14 mouse cellular contexts compared by ENCODE assay signal in genomic region chr17:34700671-34701071, GRCm38 (mm10). TPM values are rescaled to one million over a fixed set of nuclear protein-coding genes. Genes with fewer than 3 reads are reported as not detected.
DNase-seq lines count a peak whose midpoint lies in the region; ATAC-seq lines count a peak whose summit lies in the region.
"Had no signal": no experiment of that assay in that cellular context is flagged by ENCODE, and none has a peak within 500 bp of the region (broad histone marks: within the 10 kb centered on the region; RNA-seq: fewer than 3 reads in every experiment).

No protein-coding gene starts in this region.

- DNase-seq in forebrain, embryonic 10.5 days (ENCODE audit: extremely low spot score, low spot score), result no peak
- DNase-seq in hindbrain, embryonic 14.5 days (ENCODE audit: low spot score), result no peak
- peak; percentile 48 for DNase-seq in right cerebral cortex, postnatal 25 days
- DNase-seq in urinary bladder, adult 18-20 months (ENCODE audit: low spot score in 2 of 2), result no peak
- no peak for DNase-seq in thymus, postnatal 14 days
- DNase-seq: adrenal gland, postnatal 10 days; cerebellum, adult 18-20 months; kidney, postnatal 4 days had no signal

- H3K9me3 ChIP-seq in forebrain, embryonic 15.5 days, result no peaks in the 10 kb centered on the region
- H3K9me3 ChIP-seq in forebrain, embryonic 10.5 days, result no peaks in the 10 kb centered on the region
- no peaks in the 10 kb centered on the region for H3K9me3 ChIP-seq in midbrain, embryonic 13.5 days
- no peaks in the 10 kb centered on the region for H3K9me3 ChIP-seq in midbrain, embryonic 15.5 days
- no peaks in the 10 kb centered on the region for H3K9me3 ChIP-seq in hindbrain, embryonic 14.5 days (ENCODE audit: control insufficient read depth, low read length)
- H3K9me3 ChIP-seq: neural tube, embryonic 15.5 days had no signal

- 63% methylated on average over 2 of the region's 2 CpGs for WGBS in forebrain, embryonic 15.5 days
- WGBS in forebrain, embryonic 10.5 days, result 85% methylated on average over 2 of the region's 2 CpGs
- 70% methylated on average over 2 of the region's 2 CpGs for WGBS in midbrain, embryonic 13.5 days
- WGBS in midbrain, embryonic 15.5 days, result 61% methylated on average over 2 of the region's 2 CpGs
- WGBS in hindbrain, embryonic 14.5 days, result 65% methylated on average over 2 of the region's 2 CpGs

- H3K36me3 ChIP-seq in forebrain, embryonic 15.5 days, result no peaks in the 10 kb centered on the region
- no peaks in the 10 kb centered on the region for H3K36me3 ChIP-seq in forebrain, embryonic 10.5 days (replicated peaks)
- H3K36me3 ChIP-seq in midbrain, embryonic 13.5 days, result no peaks in the 10 kb centered on the region
- no peaks in the 10 kb centered on the region for H3K36me3 ChIP-seq in midbrain, embryonic 15.5 days (replicated peaks)
- no peaks in the 10 kb centered on the region for H3K36me3 ChIP-seq in hindbrain, embryonic 14.5 days (replicated peaks; ENCODE audit: control insufficient read depth, insufficient read depth)
- H3K36me3 ChIP-seq: neural tube, embryonic 15.5 days had no signal

- peak overlapping the region; percentile 93 for H3K27ac ChIP-seq in forebrain, embryonic 15.5 days (replicated peaks)
- H3K27ac ChIP-seq in forebrain, embryonic 10.5 days, result no peak overlapping the region
- H3K27ac ChIP-seq in midbrain, embryonic 13.5 days, result 0 out of 2 replicates have a peak overlapping the region, but pooled peaks have one; percentile 56
- H3K27ac ChIP-seq in midbrain, embryonic 15.5 days, result no peak overlapping the region; the same call in 1 of the 2 replicates
- H3K27ac ChIP-seq in hindbrain, embryonic 14.5 days, result peak overlapping the region; percentile 65
- H3K27ac ChIP-seq: liver, embryonic 14.5 days had no signal

- H3K27me3 ChIP-seq in forebrain, embryonic 15.5 days, result no peaks in the 10 kb centered on the region
- H3K27me3 ChIP-seq in forebrain, embryonic 10.5 days (ENCODE audit: poor library complexity, severe bottlenecking), result no peaks in the 10 kb centered on the region
- no peaks in the 10 kb centered on the region for H3K27me3 ChIP-seq in midbrain, embryonic 13.5 days
- H3K27me3 ChIP-seq in midbrain, embryonic 15.5 days (replicated peaks), result no peaks in the 10 kb centered on the region
- no peaks in the 10 kb centered on the region for H3K27me3 ChIP-seq in hindbrain, embryonic 14.5 days (ENCODE audit: control insufficient read depth, insufficient read depth, low read length)
- H3K27me3 ChIP-seq: neural tube, embryonic 15.5 days had no signal

- no peak overlapping the region for H3K4me2 ChIP-seq in forebrain, embryonic 15.5 days (replicated peaks)
- no peak overlapping the region for H3K4me2 ChIP-seq in midbrain, embryonic 13.5 days (replicated peaks)
- H3K4me2 ChIP-seq in midbrain, embryonic 15.5 days, result no peak overlapping the region
- no peak overlapping the region for H3K4me2 ChIP-seq in hindbrain, embryonic 14.5 days (replicated peaks)
- H3K4me2 ChIP-seq: neural tube, embryonic 15.5 days had no signal

- no peak for ATAC-seq in forebrain, embryonic 15.5 days (replicated peaks)
- no peak for ATAC-seq in midbrain, embryonic 13.5 days
- ATAC-seq in midbrain, embryonic 15.5 days (replicated peaks), result no peak
- ATAC-seq in hindbrain, embryonic 14.5 days (ENCODE audit: low FRiP score), result no peak

- no peak overlapping the region for H3K9ac ChIP-seq in forebrain, embryonic 15.5 days (replicated peaks)
- no peak overlapping the region for H3K9ac ChIP-seq in midbrain, embryonic 13.5 days (replicated peaks)
- no peak overlapping the region for H3K9ac ChIP-seq in midbrain, embryonic 15.5 days
- no peak overlapping the region for H3K9ac ChIP-seq in hindbrain, embryonic 14.5 days
- H3K9ac ChIP-seq: liver, embryonic 14.5 days; neural tube, embryonic 15.5 days had no signal

- peaks cover 19% of the 10 kb centered on the region for H3K4me1 ChIP-seq in forebrain, embryonic 15.5 days
- H3K4me1 ChIP-seq in forebrain, embryonic 10.5 days, result peaks cover 10% of the 10 kb centered on the region; the same call in 1 of the 2 replicates
- peaks cover 12% of the 10 kb centered on the region for H3K4me1 ChIP-seq in midbrain, embryonic 13.5 days (replicated peaks)
- H3K4me1 ChIP-seq in midbrain, embryonic 15.5 days, result peaks cover 5% of the 10 kb centered on the region
- peaks cover 16% of the 10 kb centered on the region for H3K4me1 ChIP-seq in hindbrain, embryonic 14.5 days (replicated peaks; ENCODE audit: control insufficient read depth, insufficient read depth, low read length)

- no peak overlapping the region for H3K4me3 ChIP-seq in forebrain, embryonic 15.5 days
- no peak overlapping the region for H3K4me3 ChIP-seq in forebrain, embryonic 10.5 days
- H3K4me3 ChIP-seq in midbrain, embryonic 13.5 days (replicated peaks), result no peak overlapping the region
- no peak overlapping the region for H3K4me3 ChIP-seq in midbrain, embryonic 15.5 days
- H3K4me3 ChIP-seq in hindbrain, embryonic 14.5 days (replicated peaks; ENCODE audit: low read length), result no peak overlapping the region
- H3K4me3 ChIP-seq: neural tube, embryonic 15.5 days had no signal

RNA-seq across cellular contexts. Expression of gene Tnxb, which starts 30.3 kb away (rescaled TPM):
- polyA plus RNA-seq in forebrain, embryonic 15.5 days (2015; fragmentation: Nextera tagmentation; extraction: Ambion mirVana), result 0.05 and 0.06 TPM in 2 replicates
- not detected in 2 replicates for polyA plus RNA-seq in forebrain, embryonic 10.5 days (2016; fragmentation: Nextera tagmentation; extraction: Ambion mirVana)
- polyA plus RNA-seq in midbrain, embryonic 13.5 days (2015; fragmentation: Nextera tagmentation; extraction: Ambion mirVana), result 0.08 and 0.10 TPM in 2 replicates
- polyA plus RNA-seq in midbrain, embryonic 15.5 days (2015; fragmentation: Nextera tagmentation; extraction: Ambion mirVana), result 0.18 and 0.24 TPM in 2 replicates
- polyA plus RNA-seq in hindbrain, embryonic 14.5 days (2014; fragmentation: Nextera tagmentation; extraction: Ambion mirVana), result 0.24 and 0.43 TPM in 2 replicates

RNA-seq across cellular contexts. Expression of gene C4b, which starts 43.0 kb away (rescaled TPM):
- 0.04 TPM in 1 of 2 replicates, not detected in the other for polyA plus RNA-seq in forebrain, embryonic 15.5 days (2015; fragmentation: Nextera tagmentation; extraction: Ambion mirVana)
- not detected in 2 replicates for polyA plus RNA-seq in forebrain, embryonic 10.5 days (2016; fragmentation: Nextera tagmentation; extraction: Ambion mirVana)
- polyA plus RNA-seq in midbrain, embryonic 13.5 days (2015; fragmentation: Nextera tagmentation; extraction: Ambion mirVana), result not detected in 2 replicates
- 0.22 TPM in 2 replicates for polyA plus RNA-seq in midbrain, embryonic 15.5 days (2015; fragmentation: Nextera tagmentation; extraction: Ambion mirVana)
- polyA plus RNA-seq in hindbrain, embryonic 14.5 days (2014; fragmentation: Nextera tagmentation; extraction: Ambion mirVana), result 0.22 TPM in 1 of 2 replicates, not detected in the other
- polyA plus RNA-seq: C2C12 had no signal

RNA-seq across cellular contexts. Expression of gene Atf6b, which starts 53.7 kb away (rescaled TPM):
- 111 and 112 TPM in 2 replicates for polyA plus RNA-seq in forebrain, embryonic 15.5 days (2015; fragmentation: Nextera tagmentation; extraction: Ambion mirVana)
- polyA plus RNA-seq in forebrain, embryonic 10.5 days (2016; fragmentation: Nextera tagmentation; extraction: Ambion mirVana), result 105 and 106 TPM in 2 replicates
- polyA plus RNA-seq in midbrain, embryonic 13.5 days (2015; fragmentation: Nextera tagmentation; extraction: Ambion mirVana), result 118 and 122 TPM in 2 replicates
- polyA plus RNA-seq in midbrain, embryonic 15.5 days (2015; fragmentation: Nextera tagmentation; extraction: Ambion mirVana), result 123 and 125 TPM in 2 replicates
- polyA plus RNA-seq in hindbrain, embryonic 14.5 days (2014; fragmentation: Nextera tagmentation; extraction: Ambion mirVana), result 84.7 and 87.6 TPM in 2 replicates

RNA-seq across cellular contexts. Expression of gene Fkbpl, which starts 56.1 kb away (rescaled TPM):
- polyA plus RNA-seq in forebrain, embryonic 15.5 days (2015; fragmentation: Nextera tagmentation; extraction: Ambion mirVana), result 15.3 and 15.8 TPM in 2 replicates
- 14.8 and 15.5 TPM in 2 replicates for polyA plus RNA-seq in forebrain, embryonic 10.5 days (2016; fragmentation: Nextera tagmentation; extraction: Ambion mirVana)
- polyA plus RNA-seq in midbrain, embryonic 13.5 days (2015; fragmentation: Nextera tagmentation; extraction: Ambion mirVana), result 17.0 and 18.9 TPM in 2 replicates
- 14.6 and 16.0 TPM in 2 replicates for polyA plus RNA-seq in midbrain, embryonic 15.5 days (2015; fragmentation: Nextera tagmentation; extraction: Ambion mirVana)
- 11.7 and 12.9 TPM in 2 replicates for polyA plus RNA-seq in hindbrain, embryonic 14.5 days (2014; fragmentation: Nextera tagmentation; extraction: Ambion mirVana)

Comparison
In these comparisons a context has a peak if more than half of its experiments do, and no peak if none do; other contexts are left out.
1. H3K27ac ChIP-seq: peak in forebrain, embryonic 15.5 days (single experiment), midbrain, embryonic 13.5 days (single experiment) and hindbrain, embryonic 14.5 days (single experiment); none in forebrain, embryonic 10.5 days (single experiment) and midbrain, embryonic 15.5 days (single experiment).